Mouse (Mus musculus) thymus, adult 2 months (tissue): ENCODE data around the gene Otud7a.

Source experiments
- CTCF ChIP-seq: fragments of 200-500 bp; IDR thresholded peaks from 2 replicates; pipeline ENCODE4 v1.5.1; 2012; ENCODE audit warnings: mild to moderate bottlenecking, control low read depth, low read length, moderate library complexity, borderline replicate concordance; ENCODE audit not compliant: control insufficient read depth, poor library complexity, insufficient read depth; ENCODE audit errors: extremely low read depth
- POLR2A ChIP-seq: fragments of 200-500 bp; IDR thresholded peaks from 2 replicates; pipeline ENCODE4 v1.6.1; 2012; ENCODE audit warnings: mild to moderate bottlenecking, low read length, control low read depth, moderate library complexity; ENCODE audit not compliant: control insufficient read depth, poor library complexity, insufficient read depth; ENCODE audit errors: extremely low read depth

DNA sequence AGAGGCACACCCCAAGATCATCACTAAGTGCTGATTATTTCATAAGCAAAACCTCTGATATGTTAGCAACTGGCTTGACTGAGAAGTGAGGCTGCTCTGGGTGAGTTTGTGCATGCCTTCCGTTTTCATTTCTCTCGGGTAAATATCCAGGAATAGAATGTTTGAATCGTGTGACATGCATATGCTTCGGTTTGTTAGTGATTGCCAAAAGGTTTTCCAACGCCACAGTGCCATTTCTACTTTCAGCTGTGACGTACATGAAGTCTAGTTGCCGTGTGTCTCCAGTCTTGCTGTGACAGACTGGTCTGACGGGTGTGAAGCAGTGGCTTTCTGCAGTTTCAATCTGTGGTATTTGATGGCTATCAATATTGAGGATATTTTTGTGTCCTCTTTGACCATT is 273.4 kb downstream of the Otud7a start:
- TF ChIP-seq CTCF: no peak
- no peak for TF ChIP-seq POLR2A
